Mouse (Mus musculus) right cerebral cortex, postnatal 4 days (tissue): ENCODE results near the gene Cyp4f13.

ENCODE experiments used
- DNase-seq: peaks from one replicate; pipeline ENCODE4 v3.0.0-alpha.2; 2022

Gene Cyp4f13

GRCm38 (mm10) chr17:32904414-32904813, 42.8 kb downstream of the Cyp4f13 start:
- no peak for DNase-seq

- DNase-seq = no peak
These were observed 45.3 kb downstream of the Cyp4f13 start for GRCm38 (mm10) chr17:32901751-32902525.

- DNase-seq = no peak
These were observed 51.8 kb downstream of the Cyp4f13 start for GRCm38 (mm10) chr17:32895421-32895820.

GRCm38 (mm10) chr17:32893901-32894300, 53.3 kb downstream of the Cyp4f13 start:
- no peak for DNase-seq

GRCm38 (mm10) chr17:32891239-32892180, 55.7 kb downstream of the Cyp4f13 start, which contains the start of gene Zfp870:
TSS of gene Zfp870 (minus strand) at chr17:32891642.
- peak; percentile 76 for DNase-seq

- DNase-seq = no peak
These were observed 56.4 kb downstream of the Cyp4f13 start for GRCm38 (mm10) chr17:32890852-32891238.

- no peak for DNase-seq
These were observed 57.6 kb downstream of the Cyp4f13 start for GRCm38 (mm10) chr17:32889611-32890010.

- no peak for DNase-seq
These were observed 66.6 kb downstream of the Cyp4f13 start for GRCm38 (mm10) chr17:32880320-32881218.

GRCm38 (mm10) chr17:32878773-32879172, 68.4 kb downstream of the Cyp4f13 start:
- DNase-seq = no peak

- no peak for DNase-seq
These were observed 69.6 kb downstream of the Cyp4f13 start for GRCm38 (mm10) chr17:32877471-32878171.
